In the genomic region with DNA sequence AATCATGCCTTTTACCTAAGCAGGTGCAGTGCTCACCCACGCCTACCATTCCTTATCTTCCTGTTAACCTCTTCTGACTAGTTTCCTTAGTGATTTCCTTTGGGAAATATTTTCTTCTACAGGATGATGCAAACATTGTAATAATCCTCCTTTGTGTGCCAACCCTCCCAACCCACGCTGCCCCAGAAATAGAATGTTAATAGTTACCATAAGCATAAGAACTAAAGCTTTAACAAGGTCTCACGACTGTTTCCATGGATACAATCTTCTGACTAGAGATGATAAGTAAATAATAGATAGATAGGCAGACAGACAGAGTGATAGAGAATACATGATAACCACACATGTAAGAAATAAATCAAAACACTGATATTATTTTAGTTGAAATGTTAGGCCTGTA, we compare ENCODE assay signal across 29 mouse cellular contexts.
A peak's percentile ranks its signal among the peaks of the same experiment; 100 is the strongest.
DNase-seq lines count a peak whose midpoint lies in the region; ATAC-seq and TF ChIP-seq lines count a peak whose summit lies in the region.
"Had no signal": no experiment of that assay in that cellular context is flagged by ENCODE, and none has a peak within 500 bp of the region (broad histone marks: within the 10 kb centered on the region; RNA-seq: fewer than 3 reads in every experiment).

No protein-coding gene starts in this region.

- H3K4me1 ChIP-seq in forebrain, postnatal 0 days (ENCODE audit: insufficient read depth), result no peaks in the 10 kb centered on the region
- no peaks in the 10 kb centered on the region for H3K4me1 ChIP-seq in forebrain, embryonic 11.5 days (replicated peaks; ENCODE audit: control insufficient read depth, insufficient read depth, low read length)
- H3K4me1 ChIP-seq in midbrain, embryonic 15.5 days, result 0 out of 2 replicates have a peak, but pooled peaks cover 2% of the 10 kb centered on the region
- no peaks in the 10 kb centered on the region for H3K4me1 ChIP-seq in midbrain, postnatal 0 days (ENCODE audit: insufficient read depth, low read length)
- no peaks in the 10 kb centered on the region for H3K4me1 ChIP-seq in hindbrain, embryonic 13.5 days (replicated peaks)
- H3K4me1 ChIP-seq: heart, embryonic 12.5 days; limb, embryonic 10.5 days; limb, embryonic 15.5 days; liver, embryonic 13.5 days; megakaryocyte, embryonic 14.5 days; neural tube, embryonic 13.5 days; stomach, embryonic 15.5 days had no signal

- H3K4me2 ChIP-seq in forebrain, postnatal 0 days (ENCODE audit: low read depth), result no peak overlapping the region
- H3K4me2 ChIP-seq in forebrain, embryonic 11.5 days (ENCODE audit: low read depth, low read length, severe bottlenecking), result no peak overlapping the region
- H3K4me2 ChIP-seq in midbrain, embryonic 15.5 days, result no peak overlapping the region
- no peak overlapping the region for H3K4me2 ChIP-seq in midbrain, postnatal 0 days (ENCODE audit: low read depth, low read length, poor library complexity, severe bottlenecking)
- no peak overlapping the region for H3K4me2 ChIP-seq in hindbrain, embryonic 13.5 days
- H3K4me2 ChIP-seq: heart, embryonic 12.5 days; limb, embryonic 15.5 days; liver, embryonic 13.5 days; neural tube, embryonic 13.5 days; stomach, embryonic 15.5 days had no signal

- WGBS in forebrain, postnatal 0 days, result 59% methylated on average over 3 of the region's 3 CpGs
- WGBS in forebrain, embryonic 11.5 days, result 78% methylated on average over 3 of the region's 3 CpGs
- WGBS in midbrain, embryonic 15.5 days, result 47% methylated on average over 3 of the region's 3 CpGs
- WGBS in midbrain, postnatal 0 days, result 40% methylated on average over 3 of the region's 3 CpGs
- WGBS in hindbrain, embryonic 13.5 days, result 73% methylated on average over 3 of the region's 3 CpGs

- ATAC-seq in forebrain, postnatal 0 days, result peak; percentile 54; the same call in 1 of the 2 replicates
- ATAC-seq in forebrain, embryonic 11.5 days (replicated peaks; ENCODE audit: low FRiP score), result no peak
- ATAC-seq in midbrain, embryonic 15.5 days (replicated peaks), result peak; percentile 50; the same call in 1 of the 2 replicates
- ATAC-seq in midbrain, postnatal 0 days (ENCODE audit: low FRiP score), result no peak
- no peak for ATAC-seq in cerebellum, adult (ENCODE audit: insufficient number of reproducible peaks, low FRiP score, low TSS enrichment)
- no peak for ATAC-seq in hindbrain, embryonic 13.5 days (ENCODE audit: low FRiP score)
- ATAC-seq: CD4-positive, CD25-positive, alpha-beta regulatory T cell, adult 4 months; hindbrain, embryonic 16.5 days; lung, postnatal 0 days had no signal

- DNase-seq in forebrain, postnatal 0 days, result no peak
- DNase-seq in forebrain, embryonic 11.5 days (ENCODE audit: low spot score), result no peak
- no peak for DNase-seq in midbrain, postnatal 0 days (ENCODE audit: low spot score)
- peak; percentile 49 for DNase-seq in fat pad, adult 2 months (ENCODE audit: extremely low read depth, low read depth, low spot score)
- peak; percentile 59 for DNase-seq in telencephalon, adult 2 months (ENCODE audit: low read depth, low spot score)
- DNase-seq: adrenal gland, postnatal 25 days; cerebellum, adult 8-10 months; cerebellum, postnatal 25 days; gastrocnemius, postnatal 25 days; heart, adult 18-20 months; heart, postnatal 4 days; kidney, postnatal 25 days; liver, embryonic 13.5 days; lung, adult 18-20 months; lung, postnatal 4 days; right cerebral cortex, postnatal 25 days; thymus, postnatal 14 days had no signal

- H3K27ac ChIP-seq in forebrain, postnatal 0 days (ENCODE audit: low read depth, low read length), result no peak overlapping the region
- no peak overlapping the region for H3K27ac ChIP-seq in forebrain, embryonic 11.5 days (ENCODE audit: low read depth, low read length)
- H3K27ac ChIP-seq in midbrain, embryonic 15.5 days, result no peak overlapping the region
- H3K27ac ChIP-seq in midbrain, postnatal 0 days (ENCODE audit: low read depth, low read length), result no peak overlapping the region
- no peak overlapping the region for H3K27ac ChIP-seq in hindbrain, embryonic 13.5 days
- H3K27ac ChIP-seq: limb, embryonic 10.5 days; limb, embryonic 15.5 days; liver, embryonic 13.5 days; neural tube, embryonic 13.5 days; stomach, embryonic 15.5 days had no signal

- H3K9ac ChIP-seq in forebrain, postnatal 0 days, result no peak overlapping the region
- H3K9ac ChIP-seq in forebrain, embryonic 11.5 days (ENCODE audit: low read length), result no peak overlapping the region
- no peak overlapping the region for H3K9ac ChIP-seq in midbrain, embryonic 15.5 days
- no peak overlapping the region for H3K9ac ChIP-seq in midbrain, postnatal 0 days (replicated peaks; ENCODE audit: low read length, poor library complexity, severe bottlenecking)
- H3K9ac ChIP-seq in hindbrain, embryonic 13.5 days, result no peak overlapping the region
- H3K9ac ChIP-seq: heart, embryonic 12.5 days; limb, embryonic 15.5 days; liver, embryonic 13.5 days; neural tube, embryonic 13.5 days; stomach, embryonic 15.5 days had no signal

- no peaks in the 10 kb centered on the region for H3K27me3 ChIP-seq in forebrain, postnatal 0 days (ENCODE audit: insufficient read depth, low read length)
- H3K27me3 ChIP-seq in forebrain, embryonic 11.5 days (ENCODE audit: control insufficient read depth, insufficient read depth, low read length), result no peaks in the 10 kb centered on the region
- no peaks in the 10 kb centered on the region for H3K27me3 ChIP-seq in midbrain, embryonic 15.5 days (replicated peaks)
- H3K27me3 ChIP-seq in midbrain, postnatal 0 days (ENCODE audit: insufficient read depth, low read length), result no peaks in the 10 kb centered on the region
- H3K27me3 ChIP-seq in hindbrain, embryonic 13.5 days, result no peaks in the 10 kb centered on the region
- H3K27me3 ChIP-seq: heart, embryonic 12.5 days; limb, embryonic 15.5 days; liver, embryonic 13.5 days; megakaryocyte, embryonic 14.5 days; neural tube, embryonic 13.5 days; stomach, embryonic 15.5 days had no signal

- H3K4me3 ChIP-seq in forebrain, postnatal 0 days (ENCODE audit: low read depth, low read length), result no peak overlapping the region
- no peak overlapping the region for H3K4me3 ChIP-seq in forebrain, embryonic 11.5 days (ENCODE audit: low read depth, low read length)
- no peak overlapping the region for H3K4me3 ChIP-seq in midbrain, embryonic 15.5 days
- no peak overlapping the region for H3K4me3 ChIP-seq in midbrain, postnatal 0 days (ENCODE audit: low read depth, low read length)
- no peak overlapping the region for H3K4me3 ChIP-seq in hindbrain, embryonic 13.5 days
- H3K4me3 ChIP-seq: heart, embryonic 12.5 days; limb, embryonic 10.5 days; limb, embryonic 15.5 days; liver, embryonic 13.5 days; megakaryocyte, embryonic 14.5 days; neural tube, embryonic 13.5 days; stomach, embryonic 15.5 days had no signal

- H3K9me3 ChIP-seq in forebrain, postnatal 0 days (ENCODE audit: low read length), result no peaks in the 10 kb centered on the region
- H3K9me3 ChIP-seq in forebrain, embryonic 11.5 days (ENCODE audit: control insufficient read depth, low read length), result no peaks in the 10 kb centered on the region
- H3K9me3 ChIP-seq in midbrain, embryonic 15.5 days, result no peaks in the 10 kb centered on the region
- H3K9me3 ChIP-seq in midbrain, postnatal 0 days (ENCODE audit: low read length), result no peaks in the 10 kb centered on the region
- no peaks in the 10 kb centered on the region for H3K9me3 ChIP-seq in hindbrain, embryonic 13.5 days
- H3K9me3 ChIP-seq: heart, embryonic 12.5 days; limb, embryonic 10.5 days; limb, embryonic 15.5 days; liver, embryonic 13.5 days; megakaryocyte, embryonic 14.5 days; neural tube, embryonic 13.5 days; stomach, embryonic 15.5 days had no signal

- TF ChIP-seq CTCF in forebrain, postnatal 0 days (IDR thresholded peaks at IDR 0.05; ENCODE audit: low read depth), result no peak
- TF ChIP-seq CTCF in midbrain, postnatal 0 days (IDR thresholded peaks at IDR 0.05), result no peak

- no peaks in the 10 kb centered on the region for H3K36me3 ChIP-seq in forebrain, postnatal 0 days (ENCODE audit: insufficient read depth)
- no peaks in the 10 kb centered on the region for H3K36me3 ChIP-seq in forebrain, embryonic 11.5 days (ENCODE audit: control insufficient read depth, insufficient read depth, low read length)
- no peaks in the 10 kb centered on the region for H3K36me3 ChIP-seq in midbrain, embryonic 15.5 days (replicated peaks)
- no peaks in the 10 kb centered on the region for H3K36me3 ChIP-seq in midbrain, postnatal 0 days (ENCODE audit: insufficient read depth, low read length)
- H3K36me3 ChIP-seq in hindbrain, embryonic 13.5 days, result no peaks in the 10 kb centered on the region
- H3K36me3 ChIP-seq: heart, embryonic 12.5 days; limb, embryonic 10.5 days; limb, embryonic 15.5 days; liver, embryonic 13.5 days; neural tube, embryonic 13.5 days; stomach, embryonic 15.5 days had no signal

Comparison
In these comparisons a context has a peak if more than half of its experiments do, and no peak if none do; other contexts are left out.
1. ATAC-seq: peak in forebrain, postnatal 0 days (single experiment) and midbrain, embryonic 15.5 days (single experiment); none in forebrain, embryonic 11.5 days (single experiment), midbrain, postnatal 0 days (single experiment), cerebellum, adult (single experiment) and hindbrain, embryonic 13.5 days (single experiment).
2. DNase-seq: peak in fat pad, adult 2 months (single experiment) and telencephalon, adult 2 months (single experiment); none in forebrain, postnatal 0 days (single experiment), forebrain, embryonic 11.5 days (single experiment) and midbrain, postnatal 0 days (single experiment).